Mouse (Mus musculus): ENCODE measurements around the gene Rap1gap2. TPM values are rescaled to one million over a fixed set of nuclear protein-coding genes. Genes with fewer than 3 reads are reported as not detected.
A peak's percentile ranks its signal among the peaks of the same experiment; 100 is the strongest.

The Rap1gap2 gene
- polyA plus RNA-seq, 1 experiment from 2014 or later: 0.88 TPM

- H3K4me1 ChIP-seq: peaks cover 36% of the 10 kb centered on the region
- H3K27me3 ChIP-seq (ENCODE audit: low read depth, poor library complexity, severe bottlenecking): no peaks in the 10 kb centered on the region; the same call in 1 of the 2 replicates
- DNase-seq (ENCODE audit: low spot score): no peak
- WGBS: 54% methylated on average over 4 of the region's 4 CpGs
- no peaks in the 10 kb centered on the region for H3K36me3 ChIP-seq
- H3K9me3 ChIP-seq (replicated peaks): no peaks in the 10 kb centered on the region
- H3K4me3 ChIP-seq: no peak overlapping the region
- H3K27ac ChIP-seq (replicated peaks): no peak overlapping the region
Observed at GRCm38 (mm10) chr11:74546165-74546564, 64.5 kb downstream of the Rap1gap2 start.

- peaks cover 36% of the 10 kb centered on the region for H3K4me1 ChIP-seq
- 92% methylated on average over 2 of the region's 2 CpGs for whole genome bisulfite sequencing
Observed at GRCm38 (mm10) chr11:74545560-74545959, 65.2 kb downstream of the Rap1gap2 start.

GRCm38 (mm10) chr11:74537352-74537751, 73.4 kb downstream of the Rap1gap2 start:
- no peak overlapping the region for H3K27ac ChIP-seq (replicated peaks)
- H3K36me3 ChIP-seq: no peaks in the 10 kb centered on the region
- H3K4me1 ChIP-seq: peaks cover 14% of the 10 kb centered on the region
- WGBS: 87% methylated on average over 4 of the region's 4 CpGs
- H3K9me3 ChIP-seq (replicated peaks): no peaks in the 10 kb centered on the region
- H3K4me3 ChIP-seq: no peak overlapping the region
- DNase-seq (ENCODE audit: low spot score): no peak
- H3K27me3 ChIP-seq (ENCODE audit: low read depth, poor library complexity, severe bottlenecking): peaks cover 4% of the 10 kb centered on the region; the same call in 1 of the 2 replicates

More at GRCm38 (mm10) chr11:74545560-74545959, 65.2 kb downstream of the Rap1gap2 start:
- DNase-seq (ENCODE audit: low spot score): no peak
- Histone ChIP-seq H3K4me3 (no peak overlapping the region), H3K27me3 (ENCODE audit: low read depth, poor library complexity, severe bottlenecking) (no peaks in the 10 kb centered on the region; the same call in 1 of the 2 replicates), H3K27ac (replicated peaks) (no peak overlapping the region), H3K9me3 (replicated peaks) (no peaks in the 10 kb centered on the region), H3K36me3 (no peaks in the 10 kb centered on the region)

GRCm38 (mm10) chr11:74536140-74536842, 74.4 kb downstream of the Rap1gap2 start:
- H3K36me3 ChIP-seq: no peaks in the 10 kb centered on the region
- H3K4me1 ChIP-seq: peaks cover 25% of the 10 kb centered on the region
- DNase-seq (ENCODE audit: low spot score): no peak
- 41% methylated on average over 14 of the region's 14 CpGs for WGBS
- peaks cover 4% of the 10 kb centered on the region; the same call in 1 of the 2 replicates for H3K27me3 ChIP-seq (ENCODE audit: low read depth, poor library complexity, severe bottlenecking)
- H3K4me3 ChIP-seq: no peak overlapping the region
- H3K27ac ChIP-seq (replicated peaks): no peak overlapping the region
- no peaks in the 10 kb centered on the region for H3K9me3 ChIP-seq (replicated peaks)

- H3K4me1 ChIP-seq: peaks cover 30% of the 10 kb centered on the region
- no peaks in the 10 kb centered on the region for H3K9me3 ChIP-seq (replicated peaks)
- WGBS: 88% methylated on average over 7 of the region's 7 CpGs
- H3K27me3 ChIP-seq (ENCODE audit: low read depth, poor library complexity, severe bottlenecking): peaks cover 4% of the 10 kb centered on the region; the same call in 1 of the 2 replicates
- no peak overlapping the region for H3K4me3 ChIP-seq
- H3K27ac ChIP-seq (replicated peaks): no peak overlapping the region
- no peak for DNase-seq (ENCODE audit: low spot score)
- H3K36me3 ChIP-seq: no peaks in the 10 kb centered on the region
Observed at GRCm38 (mm10) chr11:74534380-74534779, 76.3 kb downstream of the Rap1gap2 start.

- no peak for DNase-seq (ENCODE audit: low spot score)
- 92% methylated on average over 2 of the region's 2 CpGs for WGBS
- no peaks in the 10 kb centered on the region for H3K9me3 ChIP-seq (replicated peaks)
- no peak overlapping the region for H3K4me3 ChIP-seq
- H3K36me3 ChIP-seq: no peaks in the 10 kb centered on the region
- H3K27ac ChIP-seq (replicated peaks): no peak overlapping the region
- H3K4me1 ChIP-seq: peaks cover 30% of the 10 kb centered on the region
- peaks cover 14% of the 10 kb centered on the region; the same call in 1 of the 2 replicates for H3K27me3 ChIP-seq (ENCODE audit: low read depth, poor library complexity, severe bottlenecking)
Observed at GRCm38 (mm10) chr11:74533050-74533449, 77.7 kb downstream of the Rap1gap2 start.

GRCm38 (mm10) chr11:74532401-74532800, 78.3 kb downstream of the Rap1gap2 start:
- H3K4me1 ChIP-seq: peaks cover 30% of the 10 kb centered on the region
- H3K9me3 ChIP-seq (replicated peaks): no peaks in the 10 kb centered on the region
- no peaks in the 10 kb centered on the region for H3K36me3 ChIP-seq
- peaks cover 18% of the 10 kb centered on the region; the same call in 1 of the 2 replicates for H3K27me3 ChIP-seq (ENCODE audit: low read depth, poor library complexity, severe bottlenecking)
- WGBS: 74% methylated on average over 4 of the region's 4 CpGs
- no peak overlapping the region for H3K27ac ChIP-seq (replicated peaks)
- H3K4me3 ChIP-seq: no peak overlapping the region
- no peak for DNase-seq (ENCODE audit: low spot score)

- no peaks in the 10 kb centered on the region for H3K9me3 ChIP-seq (replicated peaks)
- 23% methylated on average over 3 of the region's 3 CpGs for WGBS
- H3K4me3 ChIP-seq: no peak overlapping the region
Observed at GRCm38 (mm10) chr11:74531725-74532124, 79.0 kb downstream of the Rap1gap2 start.

GRCm38 (mm10) chr11:74529803-74530202, 80.9 kb downstream of the Rap1gap2 start:
- Histone ChIP-seq H3K4me3 (no peak overlapping the region), H3K9me3 (replicated peaks) (no peaks in the 10 kb centered on the region), H3K27me3 (ENCODE audit: low read depth, poor library complexity, severe bottlenecking) (peaks cover 38% of the 10 kb centered on the region), H3K4me1 (peaks cover 31% of the 10 kb centered on the region), H3K27ac (replicated peaks) (no peak overlapping the region), H3K36me3 (no peaks in the 10 kb centered on the region)
- 62% methylated on average over 4 of the region's 4 CpGs for WGBS
- DNase-seq (ENCODE audit: low spot score): peak; percentile 40

More at GRCm38 (mm10) chr11:74531725-74532124, 79.0 kb downstream of the Rap1gap2 start:
- H3K36me3 ChIP-seq: no peaks in the 10 kb centered on the region
- peaks cover 23% of the 10 kb centered on the region for H3K27me3 ChIP-seq (ENCODE audit: low read depth, poor library complexity, severe bottlenecking)
- DNase-seq (ENCODE audit: low spot score): no peak
- H3K4me1 ChIP-seq: peaks cover 32% of the 10 kb centered on the region
- peak overlapping the region; percentile 49 for H3K27ac ChIP-seq (replicated peaks)

GRCm38 (mm10) chr11:74527555-74527954, 83.2 kb downstream of the Rap1gap2 start:
- WGBS: 81% methylated on average over 7 of the region's 7 CpGs
- Histone ChIP-seq H3K27ac (replicated peaks) (no peak overlapping the region), H3K36me3 (no peaks in the 10 kb centered on the region), H3K4me3 (no peak overlapping the region), H3K9me3 (replicated peaks) (no peaks in the 10 kb centered on the region), H3K4me1 (peaks cover 50% of the 10 kb centered on the region), H3K27me3 (ENCODE audit: low read depth, poor library complexity, severe bottlenecking) (peaks cover 61% of the 10 kb centered on the region)
- DNase-seq (ENCODE audit: low spot score): no peak

- no peaks in the 10 kb centered on the region for H3K9me3 ChIP-seq (replicated peaks)
- no peak overlapping the region for H3K27ac ChIP-seq (replicated peaks)
- 20% methylated on average over 18 of the region's 18 CpGs for WGBS
- H3K36me3 ChIP-seq: no peaks in the 10 kb centered on the region
- H3K4me3 ChIP-seq: no peak overlapping the region
- peaks cover 72% of the 10 kb centered on the region for H3K27me3 ChIP-seq (ENCODE audit: low read depth, poor library complexity, severe bottlenecking)
- DNase-seq (ENCODE audit: low spot score): no peak
- peaks cover 50% of the 10 kb centered on the region for H3K4me1 ChIP-seq
Observed at GRCm38 (mm10) chr11:74526180-74527158, 84.2 kb downstream of the Rap1gap2 start.

GRCm38 (mm10) chr11:74525605-74526004, 85.1 kb downstream of the Rap1gap2 start:
- peaks cover 43% of the 10 kb centered on the region for H3K4me1 ChIP-seq
- H3K27ac ChIP-seq (replicated peaks): no peak overlapping the region
- DNase-seq (ENCODE audit: low spot score): no peak
- no peaks in the 10 kb centered on the region for H3K9me3 ChIP-seq (replicated peaks)
- no peak overlapping the region for H3K4me3 ChIP-seq
- no peaks in the 10 kb centered on the region for H3K36me3 ChIP-seq
- 46% methylated on average over 9 of the region's 9 CpGs for WGBS
- peaks cover 80% of the 10 kb centered on the region for H3K27me3 ChIP-seq (ENCODE audit: low read depth, poor library complexity, severe bottlenecking)

All from midbrain, embryonic 10.5 days (tissue).